Mouse (Mus musculus) lung, postnatal 0 days (tissue): ENCODE data around the gene Qars.

Experiments used
- CTCF ChIP-seq: IDR thresholded peaks from 2 replicates; pipeline ENCODE4 v1.5.1; 2016; ENCODE audit warnings: antibody characterized with exemption, mild to moderate bottlenecking
- EP300 ChIP-seq: IDR thresholded peaks from 2 replicates; pipeline ENCODE4 v1.6.1; 2016; ENCODE audit warnings: antibody characterized with exemption, mild to moderate bottlenecking, control low read depth

DNA sequence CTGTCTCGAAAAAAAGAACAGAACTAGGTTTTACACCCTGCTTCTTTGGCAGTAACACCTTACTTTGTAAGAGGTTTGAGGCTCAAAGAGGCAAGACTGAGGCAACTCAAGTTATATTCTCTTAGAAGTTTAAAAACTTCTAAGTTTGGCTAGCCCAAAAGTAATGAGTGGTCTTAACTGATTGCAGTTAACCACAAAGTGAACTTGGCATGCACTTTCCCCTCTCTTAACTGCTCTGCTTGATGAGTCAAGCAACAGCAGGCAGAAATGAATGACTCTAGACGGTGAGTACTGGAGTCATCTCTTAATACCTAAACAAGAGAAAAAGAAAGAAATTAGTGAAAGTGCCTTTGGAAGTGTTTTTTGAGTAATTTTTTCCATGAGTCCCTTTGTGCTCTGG lies 14.1 kb downstream of the Qars start:
- TF ChIP-seq CTCF, result no peak
- TF ChIP-seq EP300, result no peak
